Mouse (Mus musculus) stomach, postnatal 0 days (tissue): Measurements from ENCODE around the gene Znrd1as. TPM values are rescaled to one million over a fixed set of nuclear protein-coding genes. Genes with fewer than 3 reads are reported as not detected.

Experiments used
- ATAC-seq: fragments of 200-750 bp; cut with Nextera tagmentation; 2 replicates; pipeline ENCODE4 v1.8.0; 2017; ENCODE audit not compliant: low FRiP score, low TSS enrichment
- DNase-seq: peaks from one replicate; pipeline ENCODE4 v3.0.0-alpha.2; 2016; ENCODE audit warnings: low spot score
- H3K27ac ChIP-seq: fragments of 300-500 bp; sonication (generic); replicated peaks from 2 replicates; pipeline ENCODE4 v1.5.1; 2014; ENCODE audit warnings: mild to moderate bottlenecking, control low read depth
- H3K27me3 ChIP-seq: fragments of 300-500 bp; sonication (generic); 2 replicates; pipeline ENCODE4 v1.6.1; 2014; ENCODE audit warnings: low read length; ENCODE audit not compliant: control insufficient read depth, insufficient read depth
- H3K36me3 ChIP-seq: fragments of 300-500 bp; sonication (generic); 2 replicates; pipeline ENCODE4 v1.6.1; 2014; ENCODE audit warnings: low read length, mixed read lengths; ENCODE audit not compliant: control insufficient read depth, insufficient read depth
- H3K4me1 ChIP-seq: fragments of 300-500 bp; sonication (generic); replicated peaks from 2 replicates; pipeline ENCODE4 v1.6.1; 2014; ENCODE audit warnings: antibody characterized with exemption; ENCODE audit not compliant: control insufficient read depth, insufficient read depth
- H3K4me2 ChIP-seq: fragments of 300-500 bp; sonication (generic); replicated peaks from 2 replicates; pipeline ENCODE4 v1.6.1; 2014; ENCODE audit warnings: low read depth, mild to moderate bottlenecking, control low read depth, moderate library complexity
- H3K4me3 ChIP-seq: fragments of 300-500 bp; sonication (generic); 2 replicates; pipeline ENCODE4 v1.5.1; 2014; ENCODE audit warnings: low read depth, low read length, control low read depth
- H3K9ac ChIP-seq: fragments of 300-500 bp; sonication (generic); 2 replicates; pipeline ENCODE4 v1.6.1; 2014; ENCODE audit warnings: mild to moderate bottlenecking, low read length, control low read depth, mixed read lengths
- H3K9me3 ChIP-seq: fragments of 300-500 bp; sonication (generic); 2 replicates; pipeline ENCODE4 v1.6.1; 2016; ENCODE audit warnings: low read length; ENCODE audit not compliant: control insufficient read depth
- CTCF ChIP-seq: IDR thresholded peaks from 2 replicates; pipeline ENCODE4 v1.5.1; 2016; ENCODE audit warnings: antibody characterized with exemption, low read depth, mild to moderate bottlenecking, moderate library complexity
- EP300 ChIP-seq: optimal IDR thresholded peaks from 2 replicates; pipeline ENCODE3; 2016; ENCODE audit warnings: antibody characterized with exemption
- WGBS: fragments of 180-500 bp; shearing (Covaris S2); extraction: QIAGEN DNeasy Blood & Tissue Kit; methylation state at CpG from one replicate; pipeline ENCODE4 v1.1.7; 2014; 5-methylcytosine and 5-hydroxymethylcytosine counted together
- polyA plus RNA-seq: library from polyadenylated mRNA; unstranded; fragments of >200 nt; fragmentation: Nextera tagmentation; extraction: Ambion mirVana; gene quantifications from 2 replicates; pipeline ENCODE4 v1.2.1, GENCODE M21; 2015

The Znrd1as gene
- polyA plus RNA-seq, 1 experiment from 2014 or later: 4.5 TPM

DNA sequence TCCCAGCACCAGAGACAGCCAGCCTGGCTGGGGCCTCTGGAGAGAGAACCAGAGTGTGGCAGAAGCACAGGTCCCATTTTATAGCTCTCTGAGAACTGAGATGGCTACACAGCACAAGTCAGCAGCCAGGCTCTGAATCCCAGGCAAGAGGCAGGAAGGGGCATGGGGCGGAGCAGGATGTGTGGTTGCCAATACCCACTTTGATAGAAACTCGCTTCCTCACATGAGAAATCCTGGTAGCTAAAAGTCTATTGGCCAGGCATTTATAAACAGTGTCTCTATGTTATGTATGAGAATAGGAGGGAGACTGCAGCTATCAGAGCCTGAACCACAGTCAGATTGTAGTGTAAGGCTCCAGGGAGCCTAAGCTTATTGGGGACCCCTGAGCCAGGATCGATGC, 14.4 kb downstream of the Znrd1as start:
- Histone ChIP-seq H3K36me3 (no peaks in the 10 kb centered on the region), H3K9ac (no peak overlapping the region), H3K4me3 (no peak overlapping the region), H3K9me3 (no peaks in the 10 kb centered on the region), H3K4me1 (no peaks in the 10 kb centered on the region), H3K4me2 (no peak overlapping the region), H3K27me3 (no peaks in the 10 kb centered on the region), H3K27ac (no peak overlapping the region)
- 78% methylated on average over 3 of the region's 3 CpGs for WGBS
- ATAC-seq (no peak), DNase-seq (no peak)
- TF ChIP-seq CTCF (no peak), EP300 (no peak)

DNA sequence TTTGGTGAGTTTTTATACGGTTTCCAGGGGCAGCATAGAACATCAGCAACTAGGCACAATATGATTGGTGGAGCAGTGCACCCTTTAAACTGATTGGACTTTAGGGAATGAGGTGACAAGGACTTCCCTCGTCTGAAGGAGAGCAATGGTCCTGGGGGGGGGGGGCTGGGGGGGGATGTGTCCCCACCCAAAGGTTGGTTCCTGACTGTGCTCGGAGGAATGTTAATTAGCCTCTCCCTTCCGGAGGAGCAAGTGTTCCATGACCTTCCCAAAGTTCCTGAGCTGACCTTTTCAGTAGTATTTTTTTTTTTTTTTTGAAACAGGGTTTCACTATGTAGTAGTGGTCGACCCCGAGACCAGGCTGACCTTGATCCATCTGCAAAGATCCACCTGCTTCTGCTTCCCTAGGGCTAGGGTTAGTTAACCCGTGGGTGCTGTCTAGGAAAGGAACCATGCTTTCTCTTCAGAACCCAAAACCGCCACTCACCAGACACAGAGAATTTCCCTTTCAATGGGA, 14.9 kb downstream of the Znrd1as start:
- DNase-seq (no peak), ATAC-seq (no peak)
- 57% methylated on average over 8 of the region's 8 CpGs for WGBS
- Histone ChIP-seq H3K36me3 (no peaks in the 10 kb centered on the region), H3K27me3 (no peaks in the 10 kb centered on the region), H3K9ac (no peak overlapping the region), H3K4me2 (no peak overlapping the region), H3K4me3 (no peak overlapping the region), H3K4me1 (no peaks in the 10 kb centered on the region), H3K9me3 (no peaks in the 10 kb centered on the region), H3K27ac (no peak overlapping the region)
- no peak for TF ChIP-seq CTCF
- TF ChIP-seq EP300: no peak

DNA sequence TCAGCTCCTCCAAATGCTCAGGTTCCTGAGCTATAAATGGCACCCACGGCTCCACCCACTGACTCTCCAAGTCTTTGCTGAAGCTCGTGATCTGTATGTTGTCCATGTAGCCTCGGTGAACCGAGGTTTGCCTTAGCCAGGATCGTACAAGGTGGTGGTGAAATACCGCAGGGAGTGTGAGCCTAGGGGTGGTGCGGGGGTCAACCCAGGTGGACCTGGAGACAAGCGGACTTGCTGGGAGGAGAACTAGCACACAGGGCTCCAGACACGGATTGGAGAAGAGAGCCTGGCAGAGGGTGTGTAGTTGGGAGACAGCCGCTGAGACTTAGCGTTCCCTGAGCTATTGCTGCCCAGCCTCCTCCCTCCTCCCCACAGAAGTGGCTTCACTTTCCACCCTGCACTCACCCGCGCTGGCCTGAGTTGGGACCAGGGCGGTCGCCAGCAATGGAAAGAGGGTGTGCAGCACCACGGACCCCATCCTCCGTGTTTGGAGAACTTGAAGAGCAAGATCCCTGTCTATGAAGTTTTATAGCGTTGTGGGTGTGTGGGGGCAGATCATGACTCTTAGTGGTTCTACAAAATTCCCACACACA, 22.9 kb downstream of the Znrd1as start, which contains the start of gene 2410137M14Rik:
Gene 2410137M14Rik (minus strand): TSS at position 17 of the 593 bp plus-strand sequence.
- H3K4me2 ChIP-seq: peak within 1 kb of the TSS; percentile 44
- no peak for TF ChIP-seq EP300
- TF ChIP-seq CTCF: no peak
- H3K27ac ChIP-seq: no peak within 1 kb of the TSS
- H3K9me3 ChIP-seq: no peaks in the 10 kb centered on the region
- H3K4me1 ChIP-seq: peaks cover 2% of the 10 kb centered on the region; the same call in 1 of the 2 replicates
- no peak within 1 kb of the TSS for H3K9ac ChIP-seq
- WGBS: 7% methylated on average over 18 of the region's 18 CpGs
- no peak for ATAC-seq
- no peaks in the 10 kb centered on the region for H3K27me3 ChIP-seq
- DNase-seq: no peak
- no peaks in the 10 kb centered on the region for H3K36me3 ChIP-seq
- peak within 1 kb of the TSS; percentile 13; the same call in 1 of the 2 replicates for H3K4me3 ChIP-seq

DNA sequence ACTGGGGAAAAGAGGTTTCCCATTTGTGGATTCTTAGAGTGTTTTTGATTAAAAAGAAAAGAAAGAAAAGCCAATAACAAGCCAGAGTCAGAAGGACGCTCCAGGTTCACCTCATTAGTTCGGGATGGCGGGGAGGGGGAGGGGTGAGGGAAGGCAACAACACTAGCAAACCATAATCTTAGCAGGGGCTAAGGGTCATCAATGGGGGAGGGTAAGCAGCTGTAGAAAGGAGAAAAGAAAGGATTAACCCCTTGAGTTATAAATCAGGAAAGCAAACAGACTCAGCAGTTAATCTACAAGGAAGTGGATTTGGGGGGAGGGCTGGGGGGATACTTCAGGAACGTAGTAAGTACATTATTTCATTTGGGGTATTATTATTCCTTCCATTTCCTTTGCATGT, 23.5 kb downstream of the Znrd1as start:
- no peak for TF ChIP-seq CTCF
- no peak for TF ChIP-seq EP300
- H3K4me2 ChIP-seq: peak overlapping the region; percentile 44
- no peaks in the 10 kb centered on the region for H3K36me3 ChIP-seq
- peaks cover 2% of the 10 kb centered on the region; the same call in 1 of the 2 replicates for H3K4me1 ChIP-seq
- no peaks in the 10 kb centered on the region for H3K27me3 ChIP-seq
- no peak overlapping the region for H3K27ac ChIP-seq
- DNase-seq (no peak), ATAC-seq (no peak)
- H3K9ac ChIP-seq: no peak overlapping the region
- WGBS: 8% methylated on average over 4 of the region's 4 CpGs
- H3K9me3 ChIP-seq: no peaks in the 10 kb centered on the region
- H3K4me3 ChIP-seq: no peak overlapping the region

DNA sequence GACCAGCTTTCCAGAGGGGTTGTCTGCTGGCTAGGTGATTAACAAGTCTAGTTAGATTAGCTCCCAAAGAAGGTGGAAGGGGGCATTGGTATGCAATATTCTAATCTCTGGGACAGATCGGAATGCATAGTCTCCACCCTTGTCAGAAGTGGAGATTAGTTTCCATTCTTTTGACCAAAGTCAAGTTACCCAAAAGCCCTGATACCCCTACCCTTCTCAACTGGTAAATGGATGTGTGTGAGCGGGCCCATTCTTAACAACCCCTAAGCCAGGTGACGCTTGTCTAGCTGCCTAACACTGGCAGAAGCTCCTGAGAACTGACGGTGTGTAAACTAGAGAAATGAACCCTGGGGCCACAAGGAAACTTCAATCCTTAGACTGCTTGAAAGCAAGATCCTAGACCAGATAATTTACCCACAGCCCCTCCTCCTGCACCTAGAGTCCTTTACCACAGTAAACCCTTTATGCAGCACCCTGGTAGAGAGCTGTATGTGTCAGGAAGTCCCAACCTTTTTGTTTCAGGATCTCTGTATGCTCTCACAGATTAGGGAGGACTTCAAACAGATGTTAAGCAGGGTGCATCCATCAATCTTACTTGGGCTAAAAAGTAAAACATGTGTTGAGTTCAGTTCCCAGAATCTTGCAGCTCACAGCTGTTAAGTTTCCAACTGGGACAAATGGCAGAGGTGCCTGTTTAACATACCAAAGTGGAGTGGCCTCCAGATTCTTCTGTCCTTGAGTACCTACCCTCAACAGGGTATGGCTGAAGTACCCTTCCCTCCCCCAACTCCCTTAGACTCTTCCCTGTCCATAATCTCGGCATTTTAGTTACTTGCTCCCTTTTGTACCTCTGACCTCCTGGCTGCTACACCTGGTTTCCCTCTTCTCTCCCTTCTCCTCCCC, 24.1 kb downstream of the Znrd1as start:
- no peaks in the 10 kb centered on the region for H3K36me3 ChIP-seq
- TF ChIP-seq EP300 (no peak), CTCF (no peak)
- H3K9me3 ChIP-seq: no peaks in the 10 kb centered on the region
- no peak overlapping the region for H3K4me2 ChIP-seq
- H3K4me1 ChIP-seq: peaks cover 2% of the 10 kb centered on the region; the same call in 1 of the 2 replicates
- no peak overlapping the region for H3K9ac ChIP-seq
- no peak overlapping the region for H3K4me3 ChIP-seq
- no peak for ATAC-seq
- 38% methylated on average over 5 of the region's 5 CpGs for WGBS
- no peaks in the 10 kb centered on the region for H3K27me3 ChIP-seq
- H3K27ac ChIP-seq: no peak overlapping the region
- no peak for DNase-seq

DNA sequence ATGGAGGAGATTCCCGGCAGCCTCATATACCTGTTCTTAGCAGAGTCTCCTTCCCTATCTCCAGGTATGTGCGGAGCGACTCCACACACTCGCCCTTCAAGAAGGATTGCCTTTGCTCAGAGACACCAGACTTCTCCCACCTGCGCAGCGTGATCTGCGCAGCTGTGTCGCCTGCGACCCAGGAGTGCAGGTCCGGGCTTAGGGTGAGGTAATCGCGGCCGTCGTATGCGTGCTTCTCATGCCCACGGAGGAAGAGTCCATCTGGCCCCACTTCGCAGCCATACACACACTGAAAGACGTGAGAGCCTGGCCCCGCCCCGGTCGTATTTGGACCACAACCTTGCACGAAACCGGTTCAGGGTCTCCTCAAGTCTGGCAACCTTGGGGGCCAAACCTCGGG, 30.1 kb downstream of the Znrd1as start:
- H3K27me3 ChIP-seq: no peaks in the 10 kb centered on the region
- 0 out of 2 replicates have a peak overlapping the region, but pooled peaks have one; percentile 1 for H3K4me2 ChIP-seq
- no peaks in the 10 kb centered on the region for H3K9me3 ChIP-seq
- H3K27ac ChIP-seq: no peak overlapping the region
- DNase-seq (no peak), ATAC-seq (no peak)
- TF ChIP-seq CTCF (no peak), EP300 (no peak)
- 9% methylated on average over 24 of the region's 24 CpGs for WGBS
- H3K4me1 ChIP-seq: 0 out of 2 replicates have a peak, but pooled peaks cover 2% of the 10 kb centered on the region
- no peaks in the 10 kb centered on the region for H3K36me3 ChIP-seq
- no peak overlapping the region for H3K4me3 ChIP-seq
- no peak overlapping the region for H3K9ac ChIP-seq
